Mouse (Mus musculus): ENCODE results near the gene Vmn1r195. TPM values are rescaled to one million over a fixed set of nuclear protein-coding genes. Genes with fewer than 3 reads are reported as not detected.

The Vmn1r195 gene
- polyA plus RNA-seq (2012; rRNA removed; ENCODE audit: low replicate concordance): not detected in 2 replicates

DNA sequence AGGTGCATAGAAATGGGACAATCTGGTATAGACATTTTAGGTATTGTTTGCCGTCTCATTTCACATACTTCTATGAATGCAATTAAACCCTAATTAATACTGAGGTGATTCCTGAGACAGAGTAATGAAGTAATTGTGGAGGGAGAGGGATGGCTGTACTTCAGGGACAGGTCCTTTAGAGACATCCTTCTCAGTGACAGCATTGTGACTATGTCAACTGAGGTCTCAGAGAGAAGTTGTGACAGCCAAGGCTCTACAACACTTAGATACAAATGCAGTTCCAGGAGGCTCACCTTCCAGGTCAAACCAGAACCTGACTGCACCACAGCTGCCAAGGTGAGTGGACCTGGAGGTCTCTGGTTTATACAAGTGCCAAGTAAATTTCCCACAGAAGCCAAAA is at the start of gene Vmn1r195:
TSS of gene Vmn1r195 (plus strand) at position 301 of the 400 bp plus-strand sequence.

GRCm38 (mm10) chr13:22223060-22223459 is 47.3 kb upstream of the Vmn1r195 start, which contains the start of gene Vmn1r193:
Gene Vmn1r193, minus strand, starts transcription at chr13:22223160.

GRCm38 (mm10) chr13:22243915-22244314 is 26.4 kb upstream of the Vmn1r195 start, which contains the start of gene Vmn1r194:
Gene Vmn1r194, plus strand, starts transcription at chr13:22244215.

DNA sequence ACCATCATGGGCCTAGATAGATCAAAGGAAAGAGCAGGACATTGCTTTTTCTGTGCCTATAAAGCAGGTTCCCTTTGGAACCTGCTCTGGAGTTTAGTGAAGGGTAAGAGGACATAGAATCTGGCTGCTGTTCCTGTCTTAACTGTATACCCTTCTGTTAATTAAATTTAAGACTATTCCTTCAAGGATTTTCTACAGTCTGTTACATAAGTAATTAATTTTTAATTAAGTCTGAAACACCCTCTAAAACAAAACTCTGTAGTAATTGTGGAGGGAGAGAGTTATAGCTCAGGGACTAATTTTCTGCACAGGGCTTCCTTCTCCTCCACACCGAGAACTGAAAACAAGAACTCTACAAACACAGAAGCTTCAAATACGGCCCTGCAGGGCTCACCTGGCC is 19.3 kb downstream of the Vmn1r195 start, which contains the start of gene Vmn1r196:
TSS of gene Vmn1r196 (plus strand) at position 301 of the 400 bp plus-strand sequence.

DNA sequence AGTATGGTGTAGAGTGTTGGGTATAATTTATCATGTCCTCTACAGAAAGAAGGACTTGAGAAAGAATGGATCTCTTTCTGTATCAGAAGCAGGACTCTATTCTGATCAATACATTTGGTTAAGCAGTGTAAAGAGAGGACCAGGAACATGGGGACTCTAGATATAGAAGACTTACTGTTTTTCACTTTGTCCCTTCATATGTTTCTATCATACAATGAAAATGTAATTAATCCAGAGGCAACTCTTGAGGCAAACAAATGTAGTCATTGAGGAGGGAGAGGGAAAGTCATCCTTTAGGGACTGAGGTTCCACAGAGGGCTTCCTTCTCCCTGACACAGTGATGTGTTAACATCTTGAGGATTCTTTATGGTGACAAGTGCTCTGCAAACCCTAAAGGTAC is 54.0 kb downstream of the Vmn1r195 start, which contains the start of gene Vmn1r197:
TSS of gene Vmn1r197 (plus strand) at position 301 of the 400 bp plus-strand sequence.

Other genes with a start within 250 kb of the Vmn1r195 start
- 34.5 and 86.3 TPM in 2 replicates for gene Hist1h2ah, start 235.0 kb upstream of the Vmn1r195 start, polyA plus RNA-seq (2012; rRNA removed; ENCODE audit: low replicate concordance)
- gene Hist1h2bk, start 234.7 kb upstream of the Vmn1r195 start, polyA plus RNA-seq (2012; rRNA removed; ENCODE audit: low replicate concordance): 17.4 and 23.1 TPM in 2 replicates
- gene Hist1h4i, start 229.2 kb upstream of the Vmn1r195 start, polyA plus RNA-seq (2012; rRNA removed; ENCODE audit: low replicate concordance): 4.0 and 9.6 TPM in 2 replicates
- 6.2 and 30.8 TPM in 2 replicates for gene Hist1h2ag, start 227.6 kb upstream of the Vmn1r195 start, polyA plus RNA-seq (2012; rRNA removed; ENCODE audit: low replicate concordance)
- 19.4 and 20.7 TPM in 2 replicates for gene Hist1h2bj, start 227.3 kb upstream of the Vmn1r195 start, polyA plus RNA-seq (2012; rRNA removed; ENCODE audit: low replicate concordance)
- not detected in 2 replicates for gene Vmn1r188, start 186.1 kb upstream of the Vmn1r195 start, polyA plus RNA-seq (2012; rRNA removed; ENCODE audit: low replicate concordance)
- gene Vmn1r189, start 164.7 kb upstream of the Vmn1r195 start, polyA plus RNA-seq (2012; rRNA removed; ENCODE audit: low replicate concordance): not detected in 2 replicates
- not detected in 2 replicates for gene Vmn1r191, start 86.6 kb upstream of the Vmn1r195 start, polyA plus RNA-seq (2012; rRNA removed; ENCODE audit: low replicate concordance)
- not detected in 2 replicates for gene Vmn1r192, start 79.4 kb upstream of the Vmn1r195 start, polyA plus RNA-seq (2012; rRNA removed; ENCODE audit: low replicate concordance)
- gene Vmn1r193, start 47.4 kb upstream of the Vmn1r195 start, polyA plus RNA-seq (2012; rRNA removed; ENCODE audit: low replicate concordance): not detected in 2 replicates
- gene Vmn1r194, start 26.3 kb upstream of the Vmn1r195 start, polyA plus RNA-seq (2012; rRNA removed; ENCODE audit: low replicate concordance): not detected in 2 replicates
- gene Vmn1r196, start 19.4 kb downstream of the Vmn1r195 start, polyA plus RNA-seq (2012; rRNA removed; ENCODE audit: low replicate concordance): not detected in 2 replicates
- gene Vmn1r197, start 54.1 kb downstream of the Vmn1r195 start, polyA plus RNA-seq (2012; rRNA removed; ENCODE audit: low replicate concordance): not detected in 2 replicates
- not detected in 2 replicates for gene Vmn1r198, start 79.8 kb downstream of the Vmn1r195 start, polyA plus RNA-seq (2012; rRNA removed; ENCODE audit: low replicate concordance)
- gene Vmn1r199, start 109.3 kb downstream of the Vmn1r195 start, polyA plus RNA-seq (2012; rRNA removed; ENCODE audit: low replicate concordance): not detected in 2 replicates
- gene Vmn1r200, start 119.9 kb downstream of the Vmn1r195 start, polyA plus RNA-seq (2012; rRNA removed; ENCODE audit: low replicate concordance): not detected in 2 replicates
- gene Vmn1r201, start 201.4 kb downstream of the Vmn1r195 start, polyA plus RNA-seq (2012; rRNA removed; ENCODE audit: low replicate concordance): not detected in 2 replicates
- gene Vmn1r202, start 234.9 kb downstream of the Vmn1r195 start, polyA plus RNA-seq (2012; rRNA removed; ENCODE audit: low replicate concordance): not detected in 2 replicates
- gene Vmn1r203, start 247.6 kb downstream of the Vmn1r195 start, polyA plus RNA-seq (2012; rRNA removed; ENCODE audit: low replicate concordance): not detected in 2 replicates